Mouse (Mus musculus) heart, postnatal 0 days (tissue): ENCODE data around the gene Galnt6. TPM values are rescaled to one million over a fixed set of nuclear protein-coding genes. Genes with fewer than 3 reads are reported as not detected.

Source experiments
- ATAC-seq: fragments of 200-750 bp; cut with Nextera tagmentation; 2 replicates; pipeline ENCODE4 v1.8.0; 2017; ENCODE audit warnings: low read depth, moderate number of reproducible peaks, moderate library complexity; ENCODE audit not compliant: insufficient read depth
- DNase-seq: peaks from one replicate; pipeline ENCODE4 v3.0.0-alpha.2; 2016; ENCODE audit warnings: low spot score
- H3K27ac ChIP-seq: fragments of 300-500 bp; sonication (generic); 2 replicates; pipeline ENCODE4 v1.5.1; 2014; ENCODE audit warnings: low read depth, mild to moderate bottlenecking
- H3K27me3 ChIP-seq: fragments of 300-500 bp; sonication (generic); 2 replicates; pipeline ENCODE4 v1.6.1; 2014; ENCODE audit warnings: low read length, mixed read lengths; ENCODE audit not compliant: control insufficient read depth, insufficient read depth
- H3K36me3 ChIP-seq: fragments of 300-500 bp; sonication (generic); replicated peaks from 2 replicates; pipeline ENCODE4 v1.6.1; 2014; ENCODE audit warnings: low read length, mixed read lengths; ENCODE audit not compliant: control insufficient read depth, insufficient read depth
- H3K4me1 ChIP-seq: fragments of 300-500 bp; sonication (generic); 2 replicates; pipeline ENCODE4 v1.6.1; 2014; ENCODE audit warnings: antibody characterized with exemption; ENCODE audit not compliant: control insufficient read depth, insufficient read depth
- H3K4me2 ChIP-seq: fragments of 300-500 bp; sonication (generic); 2 replicates; pipeline ENCODE4 v1.6.1; 2014; ENCODE audit warnings: low read depth, mild to moderate bottlenecking, low read length, moderate library complexity
- H3K4me3 ChIP-seq: fragments of 300-500 bp; sonication (generic); 2 replicates; pipeline ENCODE4 v1.5.1; 2014; ENCODE audit warnings: low read depth, low read length
- H3K9ac ChIP-seq: fragments of 300-500 bp; sonication (generic); replicated peaks from 2 replicates; pipeline ENCODE4 v1.6.1; 2014; ENCODE audit warnings: low read depth, low read length, mixed read lengths
- H3K9me3 ChIP-seq: fragments of 300-500 bp; sonication (generic); replicated peaks from 2 replicates; pipeline ENCODE4 v1.6.1; 2016; ENCODE audit warnings: low read length; ENCODE audit not compliant: control insufficient read depth
- CTCF ChIP-seq: IDR thresholded peaks from 2 replicates; pipeline ENCODE4 v1.5.1; 2016; ENCODE audit warnings: antibody characterized with exemption, control low read depth, low read depth
- EP300 ChIP-seq: IDR thresholded peaks from 2 replicates; pipeline ENCODE4 v1.6.1; 2016; ENCODE audit warnings: antibody characterized with exemption, low read depth
- WGBS: fragments of 180-500 bp; shearing (Covaris S2); extraction: QIAGEN DNeasy Blood & Tissue Kit; methylation state at CpG from one replicate; pipeline ENCODE4 v1.1.7; 2014; 5-methylcytosine and 5-hydroxymethylcytosine counted together
- polyA plus RNA-seq: library from polyadenylated mRNA; unstranded; fragments of >200 nt; fragmentation: Nextera tagmentation; extraction: Ambion mirVana; gene quantifications from 2 replicates; pipeline ENCODE4 v1.2.1, GENCODE M21; 2015
- total RNA-seq: library from RNA; depleted of rRNA; stranded (reverse); fragments of >200 nt; gene quantifications from 2 replicates; pipeline ENCODE4 v1.2.3, GENCODE M21; 2014; ENCODE audit warnings: low replicate concordance

The Galnt6 gene
- total and polyA plus RNA-seq, 2 experiments from 2014 or later, result 0.46 to 0.92 TPM

- Histone ChIP-seq H3K4me1 (no peaks in the 10 kb centered on the region), H3K27me3 (no peaks in the 10 kb centered on the region), H3K9me3 (no peaks in the 10 kb centered on the region), H3K4me2 (no peak overlapping the region), H3K36me3 (no peaks in the 10 kb centered on the region), H3K27ac (no peak overlapping the region), H3K9ac (no peak overlapping the region), H3K4me3 (no peak overlapping the region)
- DNase-seq, result no peak
- 67% methylated on average over 6 of the region's 6 CpGs for WGBS
- TF ChIP-seq EP300 (no peak), CTCF (no peak)
- ATAC-seq, result no peak
Measured at GRCm38 (mm10) chr15:100717933-100718332, 11.2 kb downstream of the Galnt6 start.

DNA sequence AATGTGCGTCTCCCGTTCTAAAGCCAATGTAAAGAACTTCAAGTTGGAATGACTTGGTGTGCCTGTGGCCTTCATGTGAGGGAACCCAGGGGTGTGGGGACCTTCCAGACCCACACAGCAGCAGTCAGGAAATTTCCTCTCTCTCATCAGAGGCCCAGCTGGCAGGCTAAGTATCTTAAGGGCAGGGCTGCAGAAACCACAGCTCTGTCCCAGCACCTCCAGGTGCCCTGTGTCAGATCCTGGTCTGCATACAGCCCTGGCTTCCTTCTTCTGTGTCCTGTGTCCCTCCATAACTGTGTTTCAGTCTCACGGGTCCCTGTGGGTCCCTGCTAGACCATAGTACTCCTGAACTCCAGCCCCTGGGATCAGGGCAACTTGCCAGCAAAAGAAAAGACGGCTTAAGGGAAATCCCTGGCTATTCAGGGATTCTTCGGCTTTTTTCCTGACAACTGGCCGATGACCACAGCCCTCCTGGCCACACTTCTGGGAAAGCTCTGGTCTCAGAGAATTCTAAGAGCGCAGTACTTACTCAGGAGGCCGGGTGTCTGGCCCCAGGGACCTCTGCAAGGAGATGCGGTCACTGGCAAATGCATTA, 13.7 kb downstream of the Galnt6 start:
- Histone ChIP-seq H3K9me3 (no peaks in the 10 kb centered on the region), H3K4me1 (no peaks in the 10 kb centered on the region), H3K4me2 (no peak overlapping the region), H3K9ac (no peak overlapping the region), H3K4me3 (no peak overlapping the region), H3K27ac (no peak overlapping the region), H3K27me3 (no peaks in the 10 kb centered on the region), H3K36me3 (no peaks in the 10 kb centered on the region)
- ATAC-seq (no peak), DNase-seq (no peak)
- 60% methylated on average over 9 of the region's 9 CpGs for WGBS
- TF ChIP-seq EP300 (no peak), CTCF (no peak)

GRCm38 (mm10) chr15:100714470-100714869, 14.7 kb downstream of the Galnt6 start:
- Histone ChIP-seq H3K4me3 (no peak overlapping the region), H3K4me2 (no peak overlapping the region), H3K9me3 (no peaks in the 10 kb centered on the region), H3K4me1 (no peaks in the 10 kb centered on the region), H3K27ac (no peak overlapping the region), H3K9ac (no peak overlapping the region), H3K27me3 (no peaks in the 10 kb centered on the region), H3K36me3 (no peaks in the 10 kb centered on the region)
- TF ChIP-seq EP300 (no peak), CTCF (no peak)
- no peak for ATAC-seq
- WGBS, result 81% methylated on average over 8 of the region's 8 CpGs
- no peak for DNase-seq

DNA sequence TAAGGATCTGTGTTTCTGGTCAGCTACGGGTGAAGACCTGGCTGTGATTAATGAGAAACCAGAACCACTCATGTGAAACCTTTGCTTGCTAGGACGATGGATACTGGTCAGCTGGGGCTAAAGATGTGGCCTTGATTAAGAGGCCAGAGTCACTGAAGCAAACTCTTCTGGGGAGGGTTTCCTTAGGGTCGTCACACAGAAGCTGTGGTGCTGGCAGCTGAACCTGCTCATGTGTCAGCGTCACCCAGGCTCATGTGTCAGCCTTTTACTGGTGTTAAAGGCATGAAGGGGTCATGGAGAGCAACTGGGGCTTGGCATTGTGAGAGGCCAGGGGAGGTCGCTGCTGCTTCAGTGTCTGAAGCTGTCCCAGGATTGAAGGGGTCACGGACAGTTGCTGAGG, 18.3 kb downstream of the Galnt6 start:
- 66% methylated on average over 6 of the region's 6 CpGs for WGBS
- Histone ChIP-seq H3K27ac (no peak overlapping the region), H3K4me1 (no peaks in the 10 kb centered on the region), H3K9me3 (no peaks in the 10 kb centered on the region), H3K4me2 (no peak overlapping the region), H3K36me3 (no peaks in the 10 kb centered on the region), H3K4me3 (no peak overlapping the region), H3K9ac (no peak overlapping the region), H3K27me3 (no peaks in the 10 kb centered on the region)
- DNase-seq (no peak), ATAC-seq (no peak)
- TF ChIP-seq EP300 (no peak), CTCF (no peak)

DNA sequence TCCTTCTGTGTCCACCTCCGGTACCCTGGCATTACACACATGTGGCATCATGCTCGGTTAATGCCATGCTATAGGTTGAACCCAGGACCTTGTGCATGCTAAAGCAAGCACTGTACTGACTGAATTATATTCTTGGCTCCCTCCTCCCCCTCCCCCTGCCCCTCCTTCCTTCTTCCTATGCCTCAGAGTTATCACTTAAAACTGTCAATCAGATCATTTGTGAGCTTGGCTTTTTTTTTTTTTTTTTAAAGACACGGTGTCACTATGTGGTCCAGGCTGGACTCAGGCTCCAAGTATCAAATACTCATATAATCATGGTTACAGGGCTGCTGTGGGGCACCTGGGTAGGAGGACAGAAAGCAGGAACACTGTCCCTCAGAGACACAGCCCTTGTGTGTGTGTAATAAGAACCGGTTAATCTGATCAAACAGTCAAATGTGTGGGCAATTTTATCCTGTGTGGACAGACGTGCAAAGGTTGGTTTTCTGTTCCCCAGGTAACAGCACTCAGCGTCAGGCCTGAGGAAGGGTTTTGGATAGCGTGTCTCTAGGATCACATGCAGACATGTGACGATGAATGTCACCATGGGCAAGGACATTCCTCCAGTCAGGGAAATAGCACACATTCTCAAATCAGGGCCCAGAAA, 20.6 kb downstream of the Galnt6 start:
- ATAC-seq (no peak), DNase-seq (no peak)
- no peak overlapping the region for H3K4me2 ChIP-seq
- no peaks in the 10 kb centered on the region for H3K36me3 ChIP-seq
- no peak overlapping the region for H3K27ac ChIP-seq
- 63% methylated on average over 8 of the region's 8 CpGs for WGBS
- H3K4me3 ChIP-seq, result no peak overlapping the region
- no peak for TF ChIP-seq CTCF
- no peak for TF ChIP-seq EP300
- H3K9me3 ChIP-seq, result no peaks in the 10 kb centered on the region
- H3K27me3 ChIP-seq, result peaks cover 9% of the 10 kb centered on the region
- H3K4me1 ChIP-seq, result no peaks in the 10 kb centered on the region
- H3K9ac ChIP-seq, result no peak overlapping the region
